ENCODE assay signal across 8 mouse cellular contexts in the genomic region with DNA sequence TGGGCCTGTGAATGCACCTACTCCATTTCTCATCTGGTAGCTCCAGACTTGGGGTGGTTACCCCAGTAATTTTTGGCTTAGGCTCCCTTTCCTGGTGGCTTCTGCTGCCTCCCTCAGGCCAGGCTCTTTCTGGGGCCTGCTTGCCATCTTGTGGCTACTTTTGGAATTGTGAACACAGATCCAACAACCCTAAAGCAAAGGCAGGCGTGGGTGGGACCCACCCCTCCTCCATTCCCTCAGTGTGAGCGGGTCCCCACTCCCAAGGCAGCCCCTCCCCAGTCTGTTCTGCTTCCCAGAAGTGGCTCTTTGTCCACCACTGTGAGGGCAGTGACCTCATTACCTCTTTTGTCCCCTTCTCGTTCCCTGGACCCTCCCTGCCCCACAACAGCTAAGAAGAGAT. TPM values are rescaled to one million over a fixed set of nuclear protein-coding genes. Genes with fewer than 3 reads are reported as not detected.
A peak's percentile ranks its signal among the peaks of the same experiment; 100 is the strongest.
DNase-seq lines count a peak whose midpoint lies in the region; ATAC-seq and TF ChIP-seq lines count a peak whose summit lies in the region.

No protein-coding gene starts in this region.

- peak; percentile 72 for TF ChIP-seq CTCF in heart, postnatal 0 days (IDR thresholded peaks at IDR 0.05; ENCODE audit: low read depth)

- 47% methylated on average over 3 of the region's 3 CpGs for WGBS in heart, postnatal 0 days
- WGBS in heart, embryonic 11.5 days (ENCODE audit: insufficient replicate concordance), result 24% methylated on average over 3 of the region's 3 CpGs
- WGBS in midbrain, embryonic 10.5 days, result 8% methylated on average over 3 of the region's 3 CpGs
- 7% methylated on average over 3 of the region's 3 CpGs for WGBS in midbrain, embryonic 13.5 days

- H3K4me1 ChIP-seq in heart, postnatal 0 days (ENCODE audit: control insufficient read depth, insufficient read depth), result peaks cover 14% of the 10 kb centered on the region
- peaks cover 16% of the 10 kb centered on the region for H3K4me1 ChIP-seq in heart, embryonic 11.5 days (ENCODE audit: control insufficient read depth, insufficient read depth, low read length)
- H3K4me1 ChIP-seq in midbrain, embryonic 10.5 days, result peaks cover 26% of the 10 kb centered on the region
- H3K4me1 ChIP-seq in midbrain, embryonic 13.5 days (replicated peaks), result peaks cover 17% of the 10 kb centered on the region

- TF ChIP-seq EP300 in heart, postnatal 0 days (IDR thresholded peaks at IDR 0.05; ENCODE audit: low read depth), result no peak

- H3K27me3 ChIP-seq in heart, postnatal 0 days (ENCODE audit: control insufficient read depth, insufficient read depth, low read length), result no peaks in the 10 kb centered on the region
- 0 out of 2 replicates have a peak, but pooled peaks cover 5% of the 10 kb centered on the region for H3K27me3 ChIP-seq in heart, embryonic 11.5 days (ENCODE audit: control insufficient read depth, insufficient read depth, low read length)
- H3K27me3 ChIP-seq in midbrain, embryonic 10.5 days (ENCODE audit: low read depth, poor library complexity, severe bottlenecking), result peaks cover 32% of the 10 kb centered on the region
- H3K27me3 ChIP-seq in midbrain, embryonic 13.5 days, result no peaks in the 10 kb centered on the region

- H3K27ac ChIP-seq in heart, postnatal 0 days (ENCODE audit: low read depth), result no peak overlapping the region
- no peak overlapping the region for H3K27ac ChIP-seq in heart, embryonic 11.5 days (ENCODE audit: low read depth, low read length)
- peak overlapping the region; percentile 29; the same call in 1 of the 2 replicates for H3K27ac ChIP-seq in midbrain, embryonic 10.5 days (replicated peaks)
- H3K27ac ChIP-seq in midbrain, embryonic 13.5 days, result no peak overlapping the region

- intact Hi-C loops in gastrocnemius, postnatal 36 days (cut with DNase I), result no loop called here

- no peak overlapping the region for H3K9ac ChIP-seq in heart, postnatal 0 days (replicated peaks; ENCODE audit: low read depth, low read length)
- no peak overlapping the region for H3K9ac ChIP-seq in heart, embryonic 11.5 days (ENCODE audit: low read depth, low read length)
- H3K9ac ChIP-seq in midbrain, embryonic 13.5 days (replicated peaks), result no peak overlapping the region

- no peak overlapping the region for H3K4me3 ChIP-seq in heart, postnatal 0 days (ENCODE audit: low read depth, low read length)
- no peak overlapping the region for H3K4me3 ChIP-seq in heart, embryonic 11.5 days (ENCODE audit: low read depth, low read length)
- H3K4me3 ChIP-seq in midbrain, embryonic 10.5 days, result no peak overlapping the region
- no peak overlapping the region for H3K4me3 ChIP-seq in midbrain, embryonic 13.5 days (replicated peaks)

- no peak for DNase-seq in heart, postnatal 0 days (ENCODE audit: low spot score)
- peak; percentile 53 for DNase-seq in midbrain, embryonic 10.5 days (ENCODE audit: low spot score)
- peak; percentile 56 for DNase-seq in R1 (ENCODE audit: low read depth, low spot score)
- DNase-seq in lung, postnatal 14 days, result peak; percentile 28
- DNase-seq in gastrocnemius, postnatal 36 days, result no peak

- H3K4me2 ChIP-seq in heart, postnatal 0 days (ENCODE audit: low read depth, low read length), result no peak overlapping the region
- H3K4me2 ChIP-seq in heart, embryonic 11.5 days, result no peak overlapping the region
- no peak overlapping the region for H3K4me2 ChIP-seq in midbrain, embryonic 13.5 days (replicated peaks)

- H3K9me3 ChIP-seq in heart, postnatal 0 days (replicated peaks; ENCODE audit: control insufficient read depth, low read length), result no peaks in the 10 kb centered on the region
- H3K9me3 ChIP-seq in heart, embryonic 11.5 days (replicated peaks; ENCODE audit: control insufficient read depth, low read length), result no peaks in the 10 kb centered on the region
- H3K9me3 ChIP-seq in midbrain, embryonic 10.5 days (replicated peaks), result no peaks in the 10 kb centered on the region
- no peaks in the 10 kb centered on the region for H3K9me3 ChIP-seq in midbrain, embryonic 13.5 days

- no peak for ATAC-seq in heart, postnatal 0 days (ENCODE audit: insufficient read depth, low read depth)
- no peak for ATAC-seq in heart, embryonic 11.5 days (replicated peaks; ENCODE audit: insufficient number of reproducible peaks, low FRiP score, low TSS enrichment)
- ATAC-seq in midbrain, embryonic 13.5 days, result no peak
- no peak for ATAC-seq in granulocyte monocyte progenitor cell, adult 5-6 weeks (replicated peaks; ENCODE audit: poor library complexity, severe bottlenecking)

- no peaks in the 10 kb centered on the region for H3K36me3 ChIP-seq in heart, postnatal 0 days (replicated peaks; ENCODE audit: control insufficient read depth, insufficient read depth, low read length)
- no peaks in the 10 kb centered on the region for H3K36me3 ChIP-seq in heart, embryonic 11.5 days (ENCODE audit: control insufficient read depth, insufficient read depth, low read length)
- no peaks in the 10 kb centered on the region for H3K36me3 ChIP-seq in midbrain, embryonic 10.5 days
- no peaks in the 10 kb centered on the region for H3K36me3 ChIP-seq in midbrain, embryonic 13.5 days

RNA-seq across cellular contexts. Expression of a gene that starts 46.2 kb away (rescaled TPM):
- 73.3 and 75.9 TPM in 2 replicates for total RNA-seq in heart, postnatal 0 days (2014; rRNA removed; ENCODE audit: low replicate concordance)
- polyA plus RNA-seq in heart, postnatal 0 days (2015; fragmentation: Nextera tagmentation; extraction: Ambion mirVana), result 36.4 and 37.2 TPM in 2 replicates
- 9.2 and 12.1 TPM in 2 replicates for polyA plus RNA-seq in heart, embryonic 11.5 days (2014; fragmentation: Nextera tagmentation; extraction: Ambion mirVana)
- 0.69 and 1.1 TPM in 2 replicates for polyA plus RNA-seq in midbrain, embryonic 10.5 days (2016; fragmentation: Nextera tagmentation; extraction: Ambion mirVana)
- 0.82 and 0.89 TPM in 2 replicates for polyA plus RNA-seq in midbrain, embryonic 13.5 days (2015; fragmentation: Nextera tagmentation; extraction: Ambion mirVana)
- total RNA-seq in gastrocnemius, postnatal 36 days (2021), result under 1 TPM; 0.31 to 0.69 TPM
- total RNA-seq in granulocyte monocyte progenitor cell, adult 5-6 weeks (2014; fragmentation: Nextera tagmentation), result not detected in 2 replicates
- not detected in 2 replicates for total RNA-seq in granulocyte monocyte progenitor cell, adult 5-6 weeks (2017)

RNA-seq across cellular contexts. Expression of a gene that starts 57.9 kb away (rescaled TPM):
- 0.61 and 2.1 TPM in 2 replicates for total RNA-seq in heart, postnatal 0 days (2014; rRNA removed; ENCODE audit: low replicate concordance)
- polyA plus RNA-seq in heart, postnatal 0 days (2015; fragmentation: Nextera tagmentation; extraction: Ambion mirVana), result 0.70 and 1.6 TPM in 2 replicates
- polyA plus RNA-seq in heart, embryonic 11.5 days (2014; fragmentation: Nextera tagmentation; extraction: Ambion mirVana), result 1.2 and 2.4 TPM in 2 replicates
- 0.62 and 0.93 TPM in 2 replicates for polyA plus RNA-seq in midbrain, embryonic 10.5 days (2016; fragmentation: Nextera tagmentation; extraction: Ambion mirVana)
- polyA plus RNA-seq in midbrain, embryonic 13.5 days (2015; fragmentation: Nextera tagmentation; extraction: Ambion mirVana), result 0.95 and 1.2 TPM in 2 replicates
- total RNA-seq in gastrocnemius, postnatal 36 days (2021), result not detected
- not detected in 2 replicates for total RNA-seq in granulocyte monocyte progenitor cell, adult 5-6 weeks (2014; fragmentation: Nextera tagmentation)
- total RNA-seq in granulocyte monocyte progenitor cell, adult 5-6 weeks (2017), result not detected in 2 replicates

Comparison
In these comparisons a context has a peak if more than half of its experiments do, and no peak if none do; other contexts are left out.
1. DNase-seq: peak in midbrain, embryonic 10.5 days (single experiment), R1 (single experiment) and lung, postnatal 14 days (single experiment); none in heart, postnatal 0 days (single experiment) and gastrocnemius, postnatal 36 days (0 of 2).